Mouse (Mus musculus): ENCODE results near the gene Cdc16. TPM values are rescaled to one million over a fixed set of nuclear protein-coding genes. Genes with fewer than 3 reads are reported as not detected.
"Not testable (repeated sequence)": the region's sequence is repeated elsewhere in the genome, so short reads cannot be mapped to it uniquely, and the experiment has no call there.

Cdc16 gene
- 32.6 and 36.2 TPM in 2 replicates for polyA plus RNA-seq (2012; ENCODE audit: insufficient read depth, insufficient read length, missing spikeins)

DNA sequence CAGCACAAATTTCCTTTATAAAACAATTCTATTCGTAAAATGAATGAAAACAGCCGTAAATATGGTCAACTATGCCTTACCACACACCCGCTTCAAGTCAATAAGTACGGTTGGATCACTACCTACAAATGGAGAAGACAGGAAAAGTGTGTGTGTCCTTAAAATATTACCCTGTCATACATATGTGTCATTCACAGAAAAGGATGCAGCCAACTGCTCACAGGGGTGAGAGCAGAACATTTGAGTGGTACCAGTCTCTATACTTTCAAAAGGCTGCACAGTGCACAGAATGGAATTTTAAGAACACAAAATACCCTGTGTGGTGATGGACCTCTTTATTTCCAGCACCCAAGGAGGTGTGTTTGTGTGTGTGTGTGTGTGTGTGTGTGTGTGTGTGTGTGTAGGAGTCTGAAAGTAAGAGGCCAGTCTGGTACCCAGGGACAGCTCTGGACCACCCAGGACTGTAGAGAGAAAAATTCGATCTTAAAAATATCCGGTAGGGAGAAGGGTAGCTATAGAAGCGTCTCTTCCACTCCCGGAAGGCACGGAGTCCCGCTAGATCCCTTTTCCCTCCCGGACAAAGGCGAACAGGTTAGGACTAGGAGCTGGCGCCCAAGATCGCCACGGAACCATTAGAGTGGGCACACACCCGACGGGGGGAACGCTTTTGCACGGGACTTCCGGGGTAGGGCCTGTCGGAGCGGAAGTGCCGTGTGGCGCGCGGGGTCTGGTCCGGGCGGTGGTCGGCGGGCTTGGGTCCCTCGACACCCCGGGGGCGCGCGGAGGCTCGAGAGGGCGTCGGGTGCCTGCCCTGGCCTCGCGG is at the start of gene Cdc16:
Gene Cdc16 (plus strand): TSS at position 695 of the 823 bp plus-strand sequence.
- TF ChIP-seq CTCF (IDR thresholded peaks at IDR 0.05; ENCODE audit: low read depth, low read length) (no peak), POLR2A (IDR thresholded peaks at IDR 0.05; ENCODE audit: borderline replicate concordance, low read depth, low read length) (no peak)
- Histone ChIP-seq H3K4me1 (ENCODE audit: control insufficient read depth, insufficient read depth, low read length) (peaks cover 9% of the 10 kb centered on the region), H3K27ac (ENCODE audit: insufficient read depth, low read depth, low read length) (peak within 1 kb of the TSS; percentile 45), H3K4me3 (ENCODE audit: insufficient read depth, low read length) (peak within 1 kb of the TSS; percentile 91)

DNA sequence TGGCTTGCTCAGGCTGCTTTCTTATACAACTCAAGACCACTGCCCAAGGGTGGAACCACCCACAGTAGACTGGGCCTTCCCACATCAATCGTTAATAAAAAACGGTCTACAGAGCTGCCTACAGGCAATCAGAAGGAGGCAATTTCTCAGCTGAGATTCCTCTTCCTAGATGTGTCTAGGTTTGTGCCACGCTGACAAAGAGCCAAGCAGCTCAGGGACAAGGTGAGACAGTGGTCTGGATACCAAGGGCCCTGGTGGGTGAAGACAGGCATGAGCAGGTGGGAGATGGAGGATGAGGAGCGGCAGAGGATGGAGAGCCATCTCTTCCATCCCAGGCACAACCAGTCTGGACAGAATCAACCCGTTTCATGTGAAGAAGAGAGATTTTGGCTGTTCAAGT is 49.0 kb upstream of the Cdc16 start:
- H3K4me1 ChIP-seq (ENCODE audit: control insufficient read depth, insufficient read depth, low read length): no peaks in the 10 kb centered on the region
- no peak overlapping the region for H3K4me3 ChIP-seq (ENCODE audit: insufficient read depth, low read length)
- H3K27ac ChIP-seq (ENCODE audit: insufficient read depth, low read depth, low read length): no peak overlapping the region
- no peak for TF ChIP-seq POLR2A (IDR thresholded peaks at IDR 0.05; ENCODE audit: borderline replicate concordance, low read depth, low read length)
- TF ChIP-seq CTCF (IDR thresholded peaks at IDR 0.05; ENCODE audit: low read depth, low read length): no peak

DNA sequence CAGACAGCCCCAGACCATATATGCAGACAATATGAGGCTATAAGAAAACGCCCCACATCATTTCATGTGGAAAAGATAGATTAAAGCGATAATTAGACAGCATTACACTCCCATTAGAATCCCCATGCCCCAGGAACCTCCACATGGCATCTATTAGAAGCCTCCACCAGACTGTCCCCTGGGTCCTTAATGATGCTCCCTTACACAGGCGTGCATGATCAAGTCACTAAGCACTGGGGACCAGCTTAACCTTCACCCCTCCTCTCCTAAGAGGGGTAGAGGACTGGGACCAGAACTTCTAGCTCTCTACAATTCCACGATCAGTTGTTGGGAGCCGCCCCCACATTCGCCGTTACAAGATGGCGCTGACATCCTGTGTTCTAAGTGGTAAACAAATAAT is 38.5 kb upstream of the Cdc16 start:
- H3K4me1 ChIP-seq (ENCODE audit: control insufficient read depth, insufficient read depth, low read length): no peaks in the 10 kb centered on the region
- no peak overlapping the region for H3K27ac ChIP-seq (ENCODE audit: insufficient read depth, low read depth, low read length)
- TF ChIP-seq POLR2A (IDR thresholded peaks at IDR 0.05; ENCODE audit: borderline replicate concordance, low read depth, low read length): no peak
- TF ChIP-seq CTCF (IDR thresholded peaks at IDR 0.05; ENCODE audit: low read depth, low read length): no peak
- H3K4me3 ChIP-seq (ENCODE audit: insufficient read depth, low read length): no peak overlapping the region

DNA sequence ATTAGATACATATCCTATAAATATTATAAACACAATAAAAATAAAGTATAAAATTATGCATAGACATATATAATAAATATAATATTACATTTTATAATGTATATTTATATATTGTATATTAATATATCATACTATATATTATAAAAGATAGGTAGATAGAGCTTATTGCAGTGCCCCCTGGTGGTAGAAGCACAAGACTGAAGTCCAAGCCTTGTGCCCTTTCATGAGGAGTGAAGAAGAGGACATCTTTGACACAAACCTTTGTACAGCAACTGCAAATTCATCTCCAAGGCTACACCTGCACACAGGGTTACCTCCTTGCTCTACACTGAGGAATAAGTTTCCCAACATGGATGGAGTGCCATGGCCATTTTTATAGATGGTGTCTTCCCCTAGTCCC is 31.8 kb upstream of the Cdc16 start:
- H3K4me1 ChIP-seq (ENCODE audit: control insufficient read depth, insufficient read depth, low read length): no peaks in the 10 kb centered on the region
- no peak overlapping the region for H3K4me3 ChIP-seq (ENCODE audit: insufficient read depth, low read length)
- TF ChIP-seq CTCF (IDR thresholded peaks at IDR 0.05; ENCODE audit: low read depth, low read length) (no peak), POLR2A (IDR thresholded peaks at IDR 0.05; ENCODE audit: borderline replicate concordance, low read depth, low read length) (no peak)
- H3K27ac ChIP-seq (ENCODE audit: insufficient read depth, low read depth, low read length): no peak overlapping the region

DNA sequence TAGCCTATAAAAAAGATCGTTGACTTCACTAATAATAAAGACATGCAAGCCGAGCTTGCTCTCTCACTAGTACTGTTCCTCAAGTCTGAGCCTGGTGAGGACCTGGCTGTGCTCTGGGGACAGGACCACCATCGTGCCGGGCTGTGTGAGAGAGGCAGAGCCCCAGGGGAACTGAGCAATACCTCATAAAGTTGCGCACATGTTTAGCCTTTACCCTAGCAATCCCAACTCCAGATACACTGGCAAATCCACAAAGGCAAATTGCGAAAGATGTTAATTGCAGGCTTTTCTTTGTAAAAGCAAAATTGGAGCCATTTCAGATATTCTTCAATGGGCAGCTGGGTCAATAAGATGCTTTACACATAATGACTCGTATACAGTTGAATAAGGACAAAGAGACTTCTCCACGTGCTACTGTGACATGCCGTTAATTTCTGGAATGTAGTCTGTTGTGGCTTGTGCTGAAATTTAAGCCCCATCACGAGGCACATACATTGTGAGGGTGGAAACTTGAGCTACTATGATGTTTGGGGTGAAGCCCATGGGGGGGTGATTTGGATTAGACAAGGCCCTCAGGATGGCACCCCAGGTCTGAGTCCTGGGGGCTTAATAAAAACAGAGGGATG is 29.9 kb upstream of the Cdc16 start:
- no peak overlapping the region for H3K4me3 ChIP-seq (ENCODE audit: insufficient read depth, low read length)
- H3K4me1 ChIP-seq (ENCODE audit: control insufficient read depth, insufficient read depth, low read length): no peaks in the 10 kb centered on the region
- no peak overlapping the region for H3K27ac ChIP-seq (ENCODE audit: insufficient read depth, low read depth, low read length)
- no peak for TF ChIP-seq POLR2A (IDR thresholded peaks at IDR 0.05; ENCODE audit: borderline replicate concordance, low read depth, low read length)
- no peak for TF ChIP-seq CTCF (IDR thresholded peaks at IDR 0.05; ENCODE audit: low read depth, low read length)

DNA sequence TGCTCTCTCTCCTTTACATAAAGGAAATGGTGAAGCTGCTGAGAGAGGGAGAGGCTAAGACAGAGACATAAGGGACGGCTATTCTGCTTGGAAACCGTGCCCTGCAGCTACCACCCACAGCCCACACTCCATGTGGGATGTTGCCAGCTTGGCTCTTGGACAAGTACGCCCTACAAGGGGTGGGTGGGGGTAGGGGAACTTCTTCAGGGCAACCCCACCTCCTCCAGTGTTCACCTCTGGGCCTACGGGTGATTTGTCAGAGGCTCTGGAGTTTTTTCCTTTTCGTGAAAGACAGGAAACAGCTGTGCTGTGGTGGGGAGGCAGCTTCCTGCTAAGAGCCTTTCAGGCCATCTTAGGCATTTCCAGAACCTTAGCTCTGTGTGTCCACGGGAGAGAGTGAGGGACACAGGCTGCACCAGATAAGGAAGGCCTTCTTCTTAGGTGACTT is 17.1 kb upstream of the Cdc16 start:
- no peak for TF ChIP-seq POLR2A (IDR thresholded peaks at IDR 0.05; ENCODE audit: borderline replicate concordance, low read depth, low read length)
- TF ChIP-seq CTCF (IDR thresholded peaks at IDR 0.05; ENCODE audit: low read depth, low read length): no peak
- no peak overlapping the region for H3K4me3 ChIP-seq (ENCODE audit: insufficient read depth, low read length)
- H3K4me1 ChIP-seq (ENCODE audit: control insufficient read depth, insufficient read depth, low read length): peaks cover 11% of the 10 kb centered on the region
- no peak overlapping the region for H3K27ac ChIP-seq (ENCODE audit: insufficient read depth, low read depth, low read length)

DNA sequence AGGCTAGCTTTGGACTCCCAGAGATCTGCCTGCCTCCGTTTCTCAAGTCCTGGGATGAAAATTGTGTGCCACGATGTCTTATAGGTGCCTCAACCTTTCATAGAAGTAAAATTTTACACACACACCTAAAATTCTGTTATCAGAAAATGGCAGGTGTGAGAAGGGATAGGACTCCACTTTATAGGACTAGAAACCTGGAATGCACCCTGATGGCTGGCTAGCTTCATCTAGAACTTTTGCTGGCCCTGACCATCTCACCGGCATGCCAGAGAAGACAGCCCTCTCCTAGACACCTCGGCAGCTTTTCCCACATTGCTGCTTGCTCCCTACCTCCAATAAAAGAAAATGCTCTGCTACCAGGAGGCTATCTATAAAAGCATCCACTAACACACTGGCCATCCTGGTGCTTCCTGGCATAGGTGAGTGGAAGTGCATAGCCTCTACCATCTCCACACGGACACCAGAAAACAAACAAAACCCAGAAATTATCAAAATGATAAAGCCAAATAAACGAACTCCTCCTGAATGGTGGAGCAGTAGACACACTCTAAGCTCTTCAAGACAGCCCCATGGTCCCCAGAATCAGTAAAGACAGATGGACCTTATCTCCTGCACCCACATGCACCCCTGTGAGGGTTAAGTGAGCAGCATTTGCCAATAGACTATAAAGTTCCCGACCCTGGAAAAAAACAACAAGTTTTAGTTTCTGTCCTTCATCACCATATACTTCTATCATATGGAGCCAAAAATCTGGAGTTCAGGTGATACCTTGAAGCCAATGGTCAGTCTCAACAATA is 16.5 kb upstream of the Cdc16 start:
- Histone ChIP-seq H3K27ac (ENCODE audit: insufficient read depth, low read depth, low read length) (no peak overlapping the region), H3K4me1 (ENCODE audit: control insufficient read depth, insufficient read depth, low read length) (peaks cover 11% of the 10 kb centered on the region), H3K4me3 (ENCODE audit: insufficient read depth, low read length) (no peak overlapping the region)
- no peak for TF ChIP-seq CTCF (IDR thresholded peaks at IDR 0.05; ENCODE audit: low read depth, low read length)
- TF ChIP-seq POLR2A (IDR thresholded peaks at IDR 0.05; ENCODE audit: borderline replicate concordance, low read depth, low read length): no peak

DNA sequence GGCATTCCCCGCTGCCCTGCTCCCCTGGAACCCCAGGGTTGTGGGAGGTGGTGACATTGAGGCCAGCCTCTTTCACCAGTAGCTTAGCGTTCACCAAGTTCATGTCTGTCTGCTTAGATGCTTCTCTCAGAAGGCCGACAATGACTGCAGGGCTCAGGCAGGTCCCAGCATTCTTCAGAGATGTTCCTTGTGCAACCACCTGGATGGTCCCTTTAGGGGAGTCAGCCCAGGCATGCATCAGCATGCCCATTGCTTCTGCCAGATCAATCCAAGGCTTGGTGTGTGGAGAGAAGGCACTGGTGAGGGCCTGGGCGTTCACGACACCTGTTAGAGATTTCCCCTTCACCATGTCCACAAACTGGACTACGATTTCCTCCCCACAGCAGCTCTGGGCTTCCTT is 11.3 kb upstream of the Cdc16 start:
- not testable (repeated sequence) for H3K27ac ChIP-seq (ENCODE audit: insufficient read depth, low read depth, low read length); H3K4me3 ChIP-seq (ENCODE audit: insufficient read depth, low read length); H3K4me1 ChIP-seq (ENCODE audit: control insufficient read depth, insufficient read depth, low read length)

DNA sequence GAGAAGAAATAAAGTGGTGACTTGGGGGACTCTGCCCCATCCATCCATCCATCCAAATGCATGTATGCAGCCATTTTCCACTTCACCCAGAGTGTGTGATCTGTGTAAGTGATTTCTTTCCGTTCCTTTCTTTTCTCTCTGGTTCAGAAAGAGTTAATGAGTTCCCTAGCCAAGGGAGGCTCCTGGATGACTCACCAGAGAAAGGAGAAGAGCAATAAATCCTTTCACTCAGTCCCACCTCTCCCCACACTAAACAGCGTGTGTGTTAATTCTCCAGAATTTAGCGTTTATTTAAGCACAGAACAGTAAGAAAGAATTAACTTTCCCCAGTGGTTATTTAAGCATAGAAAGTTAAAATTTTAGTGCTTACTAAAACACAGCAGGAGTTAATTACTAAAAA is 9.8 kb upstream of the Cdc16 start:
- Histone ChIP-seq H3K4me3 (ENCODE audit: insufficient read depth, low read length) (no peak overlapping the region), H3K4me1 (ENCODE audit: control insufficient read depth, insufficient read depth, low read length) (peaks cover 6% of the 10 kb centered on the region), H3K27ac (ENCODE audit: insufficient read depth, low read depth, low read length) (no peak overlapping the region)
- no peak for TF ChIP-seq POLR2A (IDR thresholded peaks at IDR 0.05; ENCODE audit: borderline replicate concordance, low read depth, low read length)
- TF ChIP-seq CTCF (IDR thresholded peaks at IDR 0.05; ENCODE audit: low read depth, low read length): no peak

DNA sequence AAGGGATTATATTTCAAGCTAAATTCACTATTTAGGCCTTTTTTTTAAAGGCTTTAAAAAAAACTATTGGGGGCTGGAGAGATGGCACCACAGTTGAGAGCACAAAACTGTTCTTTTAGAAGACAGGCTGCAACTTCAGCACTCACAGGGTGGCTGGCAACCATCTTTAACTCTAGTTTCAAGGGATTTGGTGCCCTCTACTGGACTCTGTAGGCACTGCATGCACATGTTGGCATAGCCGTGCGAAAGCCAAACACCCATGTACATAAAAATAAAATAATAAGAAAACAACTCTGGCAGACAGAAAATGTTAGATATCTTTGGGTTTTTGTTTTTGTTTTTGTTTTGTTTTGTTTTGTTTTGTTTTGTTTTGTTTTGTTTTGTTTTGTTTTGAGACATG is 3.8 kb upstream of the Cdc16 start:
- Histone ChIP-seq H3K4me3 (ENCODE audit: insufficient read depth, low read length) (no peak overlapping the region), H3K4me1 (ENCODE audit: control insufficient read depth, insufficient read depth, low read length) (peaks cover under 1% of the 10 kb centered on the region), H3K27ac (ENCODE audit: insufficient read depth, low read depth, low read length) (no peak overlapping the region)
- TF ChIP-seq CTCF (IDR thresholded peaks at IDR 0.05; ENCODE audit: low read depth, low read length) (peak; percentile 63), POLR2A (IDR thresholded peaks at IDR 0.05; ENCODE audit: borderline replicate concordance, low read depth, low read length) (no peak)
